Mouse (Mus musculus) erythroblast, embryonic 14.5 days (primary cell): ENCODE measurements around the gene Rbbp5. TPM values are rescaled to one million over a fixed set of nuclear protein-coding genes. Genes with fewer than 3 reads are reported as not detected.

Experiments
- H3K27me3 ChIP-seq: 2 replicates; pipeline ENCODE4 v1.6.1; 2012; ENCODE audit warnings: inconsistent platforms; ENCODE audit not compliant: control insufficient read depth
- H3K36me3 ChIP-seq: 2 replicates; pipeline ENCODE4 v1.6.1; 2012; ENCODE audit warnings: mild to moderate bottlenecking, inconsistent platforms; ENCODE audit not compliant: control insufficient read depth
- H3K4me1 ChIP-seq: 2 replicates; pipeline ENCODE4 v1.6.1; 2012; ENCODE audit warnings: inconsistent platforms; ENCODE audit not compliant: control insufficient read depth
- H3K4me3 ChIP-seq: replicated peaks from 2 replicates; pipeline ENCODE3; 2012; ENCODE audit warnings: moderate library complexity, mild to moderate bottlenecking, inconsistent platforms
- H3K9me3 ChIP-seq: 2 replicates; pipeline ENCODE4 v1.6.1; 2012; ENCODE audit warnings: low read length, inconsistent platforms, mixed read lengths; ENCODE audit not compliant: control insufficient read depth
- GATA1 ChIP-seq: IDR thresholded peaks from 2 replicates; pipeline ENCODE4 v1.6.1; 2012; ENCODE audit warnings: low read length, inconsistent platforms, mixed read lengths
- TAL1 ChIP-seq: IDR thresholded peaks from 3 replicates; pipeline ENCODE4 v1.6.1; 2012; ENCODE audit warnings: low read length, inconsistent platforms, mixed read lengths
- polyA plus RNA-seq: library from polyadenylated mRNA; stranded (reverse); fragments of >175 nt; gene quantifications from 2 replicates; pipeline ENCODE4 v1.2.3, GENCODE M21; 2012

Rbbp5 gene
- polyA plus RNA-seq, 1 experiment, result 0.37 TPM

GRCm38 (mm10) chr1:132512106-132512505 lies 34.9 kb downstream of the Rbbp5 start:
- Histone ChIP-seq H3K4me1 (no peaks in the 10 kb centered on the region), H3K27me3 (peaks cover 3% of the 10 kb centered on the region)

GRCm38 (mm10) chr1:132515339-132515738 lies 38.2 kb downstream of the Rbbp5 start:
- H3K9me3 ChIP-seq, result no peaks in the 10 kb centered on the region
- no peak overlapping the region for H3K4me3 ChIP-seq
- peaks cover 3% of the 10 kb centered on the region for H3K27me3 ChIP-seq
- H3K36me3 ChIP-seq, result no peaks in the 10 kb centered on the region
- H3K4me1 ChIP-seq, result no peaks in the 10 kb centered on the region
- no peak for TF ChIP-seq GATA1
- no peak for TF ChIP-seq TAL1

More at GRCm38 (mm10) chr1:132512106-132512505, 34.9 kb downstream of the Rbbp5 start:
- Histone ChIP-seq H3K36me3 (peaks cover 23% of the 10 kb centered on the region), H3K9me3 (no peaks in the 10 kb centered on the region), H3K4me3 (no peak overlapping the region)
- TF ChIP-seq TAL1, result no peak
- no peak for TF ChIP-seq GATA1

GRCm38 (mm10) chr1:132516776-132517175 lies 39.6 kb downstream of the Rbbp5 start:
- no peaks in the 10 kb centered on the region for H3K36me3 ChIP-seq
- no peaks in the 10 kb centered on the region for H3K9me3 ChIP-seq
- TF ChIP-seq GATA1 (no peak), TAL1 (no peak)
- no peak overlapping the region for H3K4me3 ChIP-seq
- no peaks in the 10 kb centered on the region for H3K4me1 ChIP-seq
- peaks cover 3% of the 10 kb centered on the region; the same call in 1 of the 2 replicates for H3K27me3 ChIP-seq

GRCm38 (mm10) chr1:132518621-132519020 lies 41.5 kb downstream of the Rbbp5 start:
- Histone ChIP-seq H3K36me3 (no peaks in the 10 kb centered on the region), H3K4me3 (no peak overlapping the region), H3K4me1 (no peaks in the 10 kb centered on the region), H3K9me3 (no peaks in the 10 kb centered on the region), H3K27me3 (peaks cover 3% of the 10 kb centered on the region; the same call in 1 of the 2 replicates)
- TF ChIP-seq GATA1, result no peak
- no peak for TF ChIP-seq TAL1

- H3K9me3 ChIP-seq, result no peaks in the 10 kb centered on the region
- TF ChIP-seq GATA1 (no peak), TAL1 (no peak)
Observed at GRCm38 (mm10) chr1:132519734-132520133, 42.6 kb downstream of the Rbbp5 start.

GRCm38 (mm10) chr1:132520764-132521163 lies 43.6 kb downstream of the Rbbp5 start:
- no peak overlapping the region for H3K4me3 ChIP-seq
- no peaks in the 10 kb centered on the region for H3K4me1 ChIP-seq
- H3K27me3 ChIP-seq, result 0 out of 2 replicates have a peak, but pooled peaks cover 2% of the 10 kb centered on the region
- TF ChIP-seq TAL1, result no peak
- no peaks in the 10 kb centered on the region for H3K36me3 ChIP-seq
- H3K9me3 ChIP-seq, result no peaks in the 10 kb centered on the region

More at GRCm38 (mm10) chr1:132519734-132520133, 42.6 kb downstream of the Rbbp5 start:
- H3K4me1 ChIP-seq, result no peaks in the 10 kb centered on the region
- no peak overlapping the region for H3K4me3 ChIP-seq
- H3K36me3 ChIP-seq, result no peaks in the 10 kb centered on the region
- no peaks in the 10 kb centered on the region for H3K27me3 ChIP-seq

GRCm38 (mm10) chr1:132523048-132523447 lies 45.9 kb downstream of the Rbbp5 start:
- H3K27me3 ChIP-seq, result 0 out of 2 replicates have a peak, but pooled peaks cover 2% of the 10 kb centered on the region
- H3K9me3 ChIP-seq, result no peaks in the 10 kb centered on the region
- TF ChIP-seq GATA1 (no peak), TAL1 (no peak)
- H3K4me1 ChIP-seq, result no peaks in the 10 kb centered on the region
- H3K4me3 ChIP-seq, result no peak overlapping the region
- no peaks in the 10 kb centered on the region for H3K36me3 ChIP-seq

GRCm38 (mm10) chr1:132523920-132524319 lies 46.8 kb downstream of the Rbbp5 start:
- no peaks in the 10 kb centered on the region for H3K36me3 ChIP-seq
- no peak overlapping the region for H3K4me3 ChIP-seq
- H3K9me3 ChIP-seq, result no peaks in the 10 kb centered on the region
- H3K4me1 ChIP-seq, result no peaks in the 10 kb centered on the region
- H3K27me3 ChIP-seq, result 0 out of 2 replicates have a peak, but pooled peaks cover 2% of the 10 kb centered on the region
- TF ChIP-seq GATA1 (no peak), TAL1 (no peak)

- H3K4me1 ChIP-seq, result no peaks in the 10 kb centered on the region
- H3K4me3 ChIP-seq, result no peak overlapping the region
- no peaks in the 10 kb centered on the region for H3K36me3 ChIP-seq
- H3K27me3 ChIP-seq, result 0 out of 2 replicates have a peak, but pooled peaks cover 2% of the 10 kb centered on the region
- H3K9me3 ChIP-seq, result no peaks in the 10 kb centered on the region
- TF ChIP-seq GATA1, result no peak
- no peak for TF ChIP-seq TAL1
Observed at GRCm38 (mm10) chr1:132525832-132526231, 48.7 kb downstream of the Rbbp5 start.

GRCm38 (mm10) chr1:132528071-132528470 lies 50.9 kb downstream of the Rbbp5 start:
- Histone ChIP-seq H3K27me3 (peaks cover 2% of the 10 kb centered on the region; the same call in 1 of the 2 replicates), H3K4me3 (no peak overlapping the region), H3K4me1 (no peaks in the 10 kb centered on the region), H3K9me3 (no peaks in the 10 kb centered on the region), H3K36me3 (no peaks in the 10 kb centered on the region)
- no peak for TF ChIP-seq TAL1
- TF ChIP-seq GATA1, result no peak
